Mouse (Mus musculus) fat pad, adult 2 months (tissue): ENCODE measurements around the gene Sez6.

Source experiments
- DNase-seq: peaks from one replicate; pipeline ENCODE4 v3.0.0-alpha.2; 2011; ENCODE audit warnings: low read depth, low spot score; ENCODE audit errors: extremely low read depth

The Sez6 gene

GRCm38 (mm10) chr11:77904707-77905106 is 25.9 kb upstream of the Sez6 start:
- no peak for DNase-seq

GRCm38 (mm10) chr11:77906097-77906687 is 24.4 kb upstream of the Sez6 start:
- DNase-seq, result no peak

DNA sequence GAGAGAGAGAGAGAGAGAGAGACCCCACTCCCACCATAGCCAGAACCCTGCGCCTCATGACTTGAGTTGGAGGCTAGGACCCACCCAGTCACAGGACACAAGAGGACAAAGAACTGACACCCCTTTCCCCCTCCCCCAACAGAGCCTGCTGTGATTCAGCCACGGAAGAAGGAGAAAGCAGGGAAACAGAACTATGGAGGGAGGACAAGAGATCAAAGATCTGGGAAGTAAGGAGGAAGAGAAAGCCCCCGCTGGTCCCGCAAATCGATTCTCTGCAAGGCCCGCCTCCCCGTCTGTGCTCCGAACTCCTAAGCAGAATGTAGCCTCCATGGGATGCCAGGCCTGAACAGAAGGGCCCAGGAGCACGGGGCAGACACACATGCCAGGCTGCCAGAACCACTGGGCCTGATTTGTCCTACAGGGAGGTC is 23.8 kb upstream of the Sez6 start:
- no peak for DNase-seq

- DNase-seq, result no peak
Observed at GRCm38 (mm10) chr11:77908468-77908867, 22.1 kb upstream of the Sez6 start.

GRCm38 (mm10) chr11:77909376-77909775 is 21.2 kb upstream of the Sez6 start:
- DNase-seq, result no peak

DNA sequence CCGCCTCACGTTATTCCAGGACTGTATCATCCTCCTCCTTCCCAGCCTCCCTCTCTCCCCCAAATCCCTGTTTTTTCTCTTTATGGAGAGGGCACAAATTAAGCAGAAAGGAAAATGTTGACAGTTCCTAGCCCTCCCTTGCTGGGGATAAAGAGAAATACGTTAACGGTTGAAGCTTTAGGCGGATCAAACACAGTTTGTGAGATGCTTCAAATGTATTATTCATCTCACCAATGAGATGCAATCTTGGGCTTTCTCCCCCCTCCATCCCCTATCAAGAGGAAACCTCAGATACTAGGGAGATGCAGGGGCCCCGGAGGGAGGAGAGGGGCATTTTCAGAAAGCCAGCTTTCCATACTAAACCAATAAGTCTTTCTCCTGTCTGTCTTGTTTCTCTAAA is 20.8 kb upstream of the Sez6 start:
- no peak for DNase-seq

GRCm38 (mm10) chr11:77913505-77913904 is 17.1 kb upstream of the Sez6 start:
- DNase-seq, result no peak

- no peak for DNase-seq
Observed at GRCm38 (mm10) chr11:77914598-77915260, 15.9 kb upstream of the Sez6 start.

- no peak for DNase-seq
Observed at GRCm38 (mm10) chr11:77916741-77917140, 13.9 kb upstream of the Sez6 start.

GRCm38 (mm10) chr11:77917166-77917565 is 13.4 kb upstream of the Sez6 start:
- no peak for DNase-seq

GRCm38 (mm10) chr11:77923285-77923684 is 7.3 kb upstream of the Sez6 start:
- DNase-seq, result no peak

DNA sequence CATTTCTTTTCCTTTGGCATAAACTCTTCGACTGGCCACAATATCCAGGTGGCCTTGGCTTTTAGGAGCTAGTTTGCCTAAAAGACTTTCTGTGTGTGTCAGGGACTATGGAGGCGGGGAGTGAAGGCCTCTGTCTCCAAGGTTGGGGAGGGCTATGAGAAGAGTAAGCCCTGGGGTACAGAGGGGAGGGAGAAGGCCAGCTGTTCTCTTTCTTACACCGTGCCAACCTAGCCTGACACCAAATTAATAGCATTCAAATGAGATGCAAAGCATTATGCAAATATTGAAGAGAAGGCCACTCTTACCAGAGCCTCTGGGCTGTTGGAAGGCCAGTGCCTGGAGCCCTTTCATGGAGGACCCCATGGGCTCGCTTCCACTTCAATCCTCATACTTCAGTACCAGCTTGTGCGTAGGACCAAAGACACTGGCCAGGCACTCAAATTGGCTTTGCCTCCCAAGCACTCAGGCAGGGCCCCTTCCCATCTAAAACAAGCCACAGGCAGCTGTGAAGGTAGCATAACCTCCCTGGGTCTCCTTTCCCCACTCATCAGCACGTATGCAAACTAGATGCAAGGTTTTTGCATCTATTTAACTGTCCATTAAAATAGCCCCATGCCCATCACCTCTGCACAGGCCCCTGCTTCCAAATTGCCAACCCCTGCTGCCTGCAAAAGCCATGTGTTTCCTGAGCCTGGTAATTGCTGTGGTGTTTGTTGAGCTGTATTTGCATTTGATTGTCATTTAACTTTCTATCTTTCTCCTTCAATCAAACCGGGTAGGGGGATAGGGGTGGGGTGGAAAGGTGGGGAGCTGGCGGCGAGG is 4.6 kb upstream of the Sez6 start:
- no peak for DNase-seq

GRCm38 (mm10) chr11:77926666-77927065 is 3.9 kb upstream of the Sez6 start:
- DNase-seq, result no peak

- no peak for DNase-seq
Observed at GRCm38 (mm10) chr11:77927837-77928236, 2.8 kb upstream of the Sez6 start.

GRCm38 (mm10) chr11:77931541-77932433 is 1.2 kb downstream of the Sez6 start:
- DNase-seq, result no peak

- DNase-seq, result no peak
Observed at GRCm38 (mm10) chr11:77932576-77932975, 2.0 kb downstream of the Sez6 start.

DNA sequence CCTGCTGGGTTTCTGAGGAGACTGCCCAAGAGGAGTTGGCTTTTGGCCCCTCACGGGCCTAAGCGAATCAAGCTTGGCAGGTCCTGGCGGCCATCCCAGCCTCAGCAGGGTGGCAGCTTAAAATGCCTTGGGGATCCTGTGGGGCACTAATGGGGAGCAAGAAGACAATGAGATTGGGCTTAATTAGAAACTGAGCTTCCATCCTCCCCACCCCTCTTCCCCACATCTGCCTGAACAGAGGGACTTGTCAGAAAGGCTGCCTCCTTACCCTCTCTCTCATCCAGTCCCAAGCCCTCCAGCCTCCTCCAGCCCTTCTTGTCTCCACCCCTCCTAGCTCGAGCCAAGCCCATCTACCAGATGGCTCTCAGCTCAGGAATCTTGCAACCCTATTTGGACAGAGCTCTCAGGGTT is 3.5 kb downstream of the Sez6 start:
- DNase-seq, result no peak

GRCm38 (mm10) chr11:77934568-77935311 is 4.1 kb downstream of the Sez6 start:
- no peak for DNase-seq

- no peak for DNase-seq
Observed at GRCm38 (mm10) chr11:77936846-77937245, 6.2 kb downstream of the Sez6 start.

DNA sequence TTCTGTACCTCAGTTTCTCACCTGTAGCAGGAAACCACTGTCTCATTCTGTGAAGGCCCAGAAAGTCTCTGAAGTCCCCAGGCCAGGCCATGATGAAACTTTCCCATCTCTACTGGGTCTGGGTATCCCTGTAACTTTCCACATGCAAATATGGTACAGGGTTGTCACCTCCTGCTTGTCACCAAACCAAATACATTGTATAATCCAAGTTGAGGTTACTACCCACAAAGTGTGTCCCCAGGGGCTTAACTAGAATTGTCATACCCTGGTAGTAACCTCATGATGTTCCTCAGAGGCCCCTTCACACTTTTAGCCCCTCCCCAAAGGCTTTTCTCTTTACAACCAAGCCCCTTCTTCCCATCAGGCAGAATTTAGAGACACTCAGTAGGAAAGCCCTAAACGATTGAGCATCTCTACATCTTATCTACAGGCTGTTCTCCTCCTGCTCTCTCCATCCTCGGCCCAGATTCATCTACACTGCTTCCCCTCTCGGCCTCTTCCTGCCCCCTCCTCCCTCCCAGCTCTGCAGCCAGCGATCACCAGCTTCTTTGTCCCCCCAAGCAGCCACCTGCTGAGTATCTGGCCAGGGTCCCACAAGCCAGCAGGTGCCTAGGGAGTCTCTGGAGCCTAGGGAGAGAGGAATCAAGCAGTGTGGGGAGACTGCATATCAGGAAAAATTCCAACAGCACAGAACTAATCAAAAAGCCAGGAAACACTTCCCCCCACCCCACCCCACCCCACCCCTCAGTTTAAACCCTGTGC is 7.2 kb downstream of the Sez6 start:
- no peak for DNase-seq
